Mouse (Mus musculus) liver, postnatal 0 days (tissue): ENCODE measurements around the gene Zgpat. TPM values are rescaled to one million over a fixed set of nuclear protein-coding genes. Genes with fewer than 3 reads are reported as not detected.

ENCODE experiments used
- ATAC-seq: fragments of 200-750 bp; cut with Nextera tagmentation; 2 replicates; pipeline ENCODE4 v1.8.0; 2017; ENCODE audit warnings: mild to moderate bottlenecking, moderate library complexity
- DNase-seq: peaks from one replicate; pipeline ENCODE4 v3.0.0-alpha.2; 2016
- H3K27ac ChIP-seq: fragments of 300-500 bp; sonication (generic); 2 replicates; pipeline ENCODE4 v1.5.1; 2014; ENCODE audit warnings: antibody characterized with exemption, moderate library complexity, mild to moderate bottlenecking, low read depth
- H3K27me3 ChIP-seq: fragments of 300-500 bp; sonication (generic); 2 replicates; pipeline ENCODE4 v1.6.1; 2014; ENCODE audit warnings: low read length, control low read depth, mixed read lengths; ENCODE audit not compliant: insufficient read depth
- H3K36me3 ChIP-seq: fragments of 300-500 bp; sonication (generic); replicated peaks from 2 replicates; pipeline ENCODE4 v1.6.1; 2014; ENCODE audit warnings: mild to moderate bottlenecking, control low read depth, low read length, moderate library complexity, mixed read lengths; ENCODE audit not compliant: insufficient read depth
- H3K4me1 ChIP-seq: fragments of 300-500 bp; sonication (generic); 2 replicates; pipeline ENCODE4 v1.6.1; 2014; ENCODE audit warnings: antibody characterized with exemption, mild to moderate bottlenecking, control low read depth; ENCODE audit not compliant: insufficient read depth
- H3K4me2 ChIP-seq: fragments of 300-500 bp; sonication (generic); 2 replicates; pipeline ENCODE4 v1.6.1; 2014; ENCODE audit warnings: low read depth, mild to moderate bottlenecking, low read length, moderate library complexity, mixed read lengths
- H3K4me3 ChIP-seq: fragments of 300-500 bp; sonication (generic); 2 replicates; pipeline ENCODE4 v1.5.1; 2014; ENCODE audit warnings: low read depth, low read length
- H3K9ac ChIP-seq: fragments of 300-500 bp; sonication (generic); replicated peaks from 2 replicates; pipeline ENCODE4 v1.6.1; 2014; ENCODE audit warnings: mild to moderate bottlenecking, moderate library complexity
- H3K9me3 ChIP-seq: fragments of 300-500 bp; sonication (generic); 2 replicates; pipeline ENCODE4 v1.6.1; 2016; ENCODE audit warnings: mild to moderate bottlenecking, control low read depth, low read length, mixed read lengths
- CTCF ChIP-seq: sonication (generic); IDR thresholded peaks from 2 replicates; pipeline ENCODE4 v1.5.1; 2016; ENCODE audit warnings: antibody characterized with exemption, low read depth
- EP300 ChIP-seq: IDR thresholded peaks from 2 replicates; pipeline ENCODE4 v1.6.1; 2016; ENCODE audit warnings: antibody characterized with exemption, low read depth, mild to moderate bottlenecking
- WGBS: fragments of 180-500 bp; shearing (Covaris S2); extraction: QIAGEN DNeasy Blood & Tissue Kit; methylation state at CpG from one replicate; pipeline ENCODE4 v1.1.7; 2014; ENCODE audit not compliant: insufficient replicate concordance; 5-methylcytosine and 5-hydroxymethylcytosine counted together
- polyA plus RNA-seq: library from polyadenylated mRNA; unstranded; fragments of >200 nt; fragmentation: Nextera tagmentation; extraction: Ambion mirVana; gene quantifications from 2 replicates; pipeline ENCODE4 v1.2.1, GENCODE M21; 2015

Gene Zgpat
- polyA plus RNA-seq, 1 experiment from 2014 or later: 9.4 TPM

DNA sequence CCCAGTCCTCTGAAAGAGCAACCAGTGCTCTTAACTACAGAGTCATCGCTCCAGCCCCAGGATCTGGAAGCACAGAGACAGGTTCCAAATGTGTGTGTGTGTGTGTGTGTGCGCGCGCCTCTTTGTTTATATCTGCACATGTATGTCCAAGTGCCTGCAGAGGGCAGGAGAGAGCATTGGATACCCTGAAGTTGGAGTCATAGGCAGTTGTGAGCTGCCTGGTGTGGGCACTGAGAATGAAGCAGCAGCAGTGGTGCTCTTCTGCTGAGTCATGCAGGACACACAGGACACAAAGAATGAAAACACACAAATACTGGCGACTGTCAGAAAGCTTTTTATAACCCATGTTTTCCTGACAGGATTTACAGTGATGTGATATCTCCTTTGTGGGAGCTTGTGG is 5.3 kb downstream of the Zgpat start:
- Histone ChIP-seq H3K9me3 (no peaks in the 10 kb centered on the region), H3K4me1 (peaks cover 14% of the 10 kb centered on the region), H3K9ac (no peak overlapping the region), H3K36me3 (peaks cover 11% of the 10 kb centered on the region; the same call in 1 of the 2 replicates), H3K27ac (no peak overlapping the region), H3K27me3 (no peaks in the 10 kb centered on the region), H3K4me2 (no peak overlapping the region), H3K4me3 (no peak overlapping the region)
- TF ChIP-seq CTCF (peak; percentile 18; the same call in 1 of the 2 replicates), EP300 (no peak)
- WGBS: 88% methylated on average over 5 of the region's 5 CpGs
- DNase-seq (no peak), ATAC-seq (no peak)

DNA sequence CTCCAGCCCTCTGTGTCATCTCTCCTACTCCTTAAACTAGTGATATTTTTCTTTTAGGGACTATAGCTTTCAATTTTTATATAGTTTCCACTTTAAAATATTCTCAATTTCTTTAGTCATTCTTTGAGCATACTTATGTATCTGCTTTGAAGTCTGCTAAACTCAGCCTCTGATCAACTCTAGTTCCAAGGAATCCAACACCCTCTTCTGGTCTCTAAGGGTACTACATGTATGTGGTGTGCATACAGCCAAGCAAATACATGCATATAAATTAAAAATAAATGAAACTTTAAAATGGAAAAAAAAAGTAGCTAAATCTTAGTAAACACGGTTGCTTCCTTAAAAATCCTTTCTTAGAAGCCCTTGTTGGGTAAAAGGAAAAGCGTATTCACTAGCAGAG is 11.1 kb downstream of the Zgpat start:
- WGBS: 82% methylated on average over 2 of the region's 2 CpGs
- ATAC-seq: no peak
- DNase-seq: no peak
- peaks cover 17% of the 10 kb centered on the region for H3K36me3 ChIP-seq
- H3K4me1 ChIP-seq: no peaks in the 10 kb centered on the region
- H3K4me2 ChIP-seq: no peak overlapping the region
- no peaks in the 10 kb centered on the region for H3K9me3 ChIP-seq
- H3K27me3 ChIP-seq: no peaks in the 10 kb centered on the region
- H3K27ac ChIP-seq: no peak overlapping the region
- no peak overlapping the region for H3K9ac ChIP-seq
- TF ChIP-seq EP300 (no peak), CTCF (peak; percentile 71)
- no peak overlapping the region for H3K4me3 ChIP-seq

GRCm38 (mm10) chr2:181377230-181377629 is 12.5 kb downstream of the Zgpat start:
- Histone ChIP-seq H3K27ac (no peak overlapping the region), H3K9me3 (no peaks in the 10 kb centered on the region), H3K4me1 (no peaks in the 10 kb centered on the region), H3K4me2 (no peak overlapping the region), H3K36me3 (peaks cover 21% of the 10 kb centered on the region), H3K9ac (no peak overlapping the region), H3K27me3 (no peaks in the 10 kb centered on the region), H3K4me3 (no peak overlapping the region)
- ATAC-seq (no peak), DNase-seq (no peak)
- WGBS: 47% methylated on average over 2 of the region's 2 CpGs
- TF ChIP-seq EP300 (no peak), CTCF (no peak)

DNA sequence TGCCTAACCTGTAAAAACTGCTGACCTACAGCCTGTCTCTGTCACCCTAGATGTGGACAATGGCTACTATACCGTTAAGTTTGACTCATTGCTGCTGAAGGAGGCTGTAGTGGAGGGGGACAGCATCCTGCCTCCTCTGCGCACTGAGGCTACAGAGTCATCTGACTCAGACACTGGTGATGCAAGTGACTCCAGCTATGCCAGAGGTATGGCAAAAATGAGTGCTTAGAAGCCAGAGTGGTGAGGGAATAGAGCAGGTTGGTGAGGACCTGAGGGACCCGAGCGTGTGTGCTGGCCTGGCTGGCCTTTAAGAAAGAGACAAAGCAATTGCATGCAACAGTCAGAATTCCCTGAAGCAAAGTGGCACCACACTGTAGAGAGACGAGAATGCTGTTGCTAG is 14.0 kb downstream of the Zgpat start:
- Histone ChIP-seq H3K36me3 (peaks cover 30% of the 10 kb centered on the region), H3K4me2 (no peak overlapping the region)

DNA sequence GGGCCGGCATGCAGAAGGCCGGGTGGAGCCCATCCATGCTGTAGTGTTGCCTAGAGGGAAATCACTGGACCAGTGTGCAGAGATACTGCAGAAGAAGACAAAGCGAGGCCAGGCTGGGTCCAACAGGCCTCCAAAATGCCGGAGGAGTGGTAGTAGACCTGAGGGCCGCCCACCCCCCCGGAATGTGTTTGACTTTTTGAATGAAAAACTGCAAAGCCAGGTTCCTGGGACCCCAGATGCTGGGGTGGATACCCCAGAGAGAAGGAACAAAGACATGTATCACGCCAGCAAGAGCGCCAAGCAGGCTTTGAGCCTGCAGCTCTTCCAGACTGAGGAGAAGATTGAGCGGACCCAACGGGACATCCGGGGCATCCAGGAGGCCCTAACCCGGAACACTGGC is 15.1 kb downstream of the Zgpat start, which contains the start of gene Lime1:
Lime1 (plus strand) TSS at position 301 of the 400 bp plus-strand sequence.
- Histone ChIP-seq H3K36me3 (peaks cover 31% of the 10 kb centered on the region), H3K27ac (no peak within 1 kb of the TSS), H3K9me3 (no peaks in the 10 kb centered on the region), H3K4me1 (no peaks in the 10 kb centered on the region), H3K27me3 (no peaks in the 10 kb centered on the region), H3K9ac (no peak within 1 kb of the TSS), H3K4me2 (no peak within 1 kb of the TSS), H3K4me3 (no peak within 1 kb of the TSS)
- TF ChIP-seq CTCF: no peak
- no peak for TF ChIP-seq EP300
- 90% methylated on average over 12 of the region's 12 CpGs for WGBS
- no peak for DNase-seq
- ATAC-seq: no peak

More for the DNA sequence above, 14.0 kb downstream of the Zgpat start:
- Histone ChIP-seq H3K27me3 (no peaks in the 10 kb centered on the region), H3K27ac (no peak overlapping the region), H3K9me3 (no peaks in the 10 kb centered on the region), H3K4me3 (no peak overlapping the region), H3K4me1 (no peaks in the 10 kb centered on the region), H3K9ac (no peak overlapping the region)
- DNase-seq: no peak
- 81% methylated on average over 5 of the region's 5 CpGs for WGBS
- no peak for ATAC-seq
- no peak for TF ChIP-seq CTCF
- no peak for TF ChIP-seq EP300

GRCm38 (mm10) chr2:181380251-181380650 is 15.5 kb downstream of the Zgpat start:
- Histone ChIP-seq H3K4me3 (no peak overlapping the region), H3K9me3 (no peaks in the 10 kb centered on the region), H3K4me1 (no peaks in the 10 kb centered on the region), H3K4me2 (no peak overlapping the region), H3K9ac (no peak overlapping the region), H3K27me3 (no peaks in the 10 kb centered on the region), H3K36me3 (peaks cover 34% of the 10 kb centered on the region), H3K27ac (no peak overlapping the region)
- ATAC-seq (no peak), DNase-seq (no peak)
- WGBS: 80% methylated on average over 5 of the region's 5 CpGs
- TF ChIP-seq EP300 (no peak), CTCF (no peak)

DNA sequence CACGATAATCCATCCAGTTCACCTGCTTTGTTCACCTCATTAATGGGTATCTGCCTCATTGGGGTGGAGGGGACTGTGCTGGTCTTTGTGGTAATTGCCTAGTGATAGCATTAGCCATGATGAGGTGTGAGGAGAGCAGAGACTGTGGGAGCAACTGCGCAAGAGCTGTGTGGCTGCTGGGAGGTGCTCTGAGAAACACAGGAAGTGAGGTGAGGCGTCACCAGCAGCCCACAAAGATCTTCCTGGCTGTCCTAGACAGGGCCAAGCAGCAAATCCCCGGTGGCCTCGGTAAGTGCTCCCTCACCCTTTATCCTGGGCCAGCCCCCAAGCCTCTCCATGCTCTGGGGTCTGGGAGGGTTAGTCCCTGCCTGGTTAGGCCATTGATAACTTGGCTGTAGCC is 16.4 kb downstream of the Zgpat start:
- Histone ChIP-seq H3K27ac (no peak overlapping the region), H3K4me3 (no peak overlapping the region), H3K9me3 (no peaks in the 10 kb centered on the region), H3K36me3 (peaks cover 37% of the 10 kb centered on the region), H3K27me3 (no peaks in the 10 kb centered on the region), H3K4me2 (no peak overlapping the region), H3K9ac (no peak overlapping the region), H3K4me1 (no peaks in the 10 kb centered on the region)
- ATAC-seq (no peak), DNase-seq (no peak)
- WGBS: 71% methylated on average over 5 of the region's 5 CpGs
- no peak for TF ChIP-seq EP300
- no peak for TF ChIP-seq CTCF
